Mouse (Mus musculus): ENCODE measurements around the gene Aqp9.
"Not testable (repeated sequence)": the region's sequence is repeated elsewhere in the genome, so short reads cannot be mapped to it uniquely, and the experiment has no call there.

The Aqp9 gene

DNA sequence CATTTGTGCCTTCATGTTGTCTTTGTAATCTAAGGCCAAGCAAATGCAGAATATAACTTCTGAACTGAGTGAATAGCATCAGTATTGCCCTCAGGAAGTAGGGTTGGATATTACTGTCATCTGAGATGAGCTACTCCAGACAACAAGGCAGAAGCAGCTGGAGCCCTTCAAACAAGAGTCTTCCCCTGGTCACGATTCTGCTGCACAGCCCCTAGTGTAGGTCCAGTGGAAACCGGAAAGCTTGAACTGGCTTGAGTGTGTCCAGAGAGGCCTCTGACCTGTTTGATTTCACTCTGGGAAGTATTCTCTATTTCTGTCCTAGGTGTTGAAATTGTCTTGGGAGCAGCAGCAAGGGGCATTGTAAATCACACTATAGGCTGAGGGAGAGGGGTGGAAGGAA lies 29.5 kb downstream of the Aqp9 start:
- DNase-seq (ENCODE audit: low spot score) = no peak

GRCm38 (mm10) chr9:71137267-71137945 lies 31.1 kb downstream of the Aqp9 start:
- no peak for DNase-seq (ENCODE audit: low spot score)

DNA sequence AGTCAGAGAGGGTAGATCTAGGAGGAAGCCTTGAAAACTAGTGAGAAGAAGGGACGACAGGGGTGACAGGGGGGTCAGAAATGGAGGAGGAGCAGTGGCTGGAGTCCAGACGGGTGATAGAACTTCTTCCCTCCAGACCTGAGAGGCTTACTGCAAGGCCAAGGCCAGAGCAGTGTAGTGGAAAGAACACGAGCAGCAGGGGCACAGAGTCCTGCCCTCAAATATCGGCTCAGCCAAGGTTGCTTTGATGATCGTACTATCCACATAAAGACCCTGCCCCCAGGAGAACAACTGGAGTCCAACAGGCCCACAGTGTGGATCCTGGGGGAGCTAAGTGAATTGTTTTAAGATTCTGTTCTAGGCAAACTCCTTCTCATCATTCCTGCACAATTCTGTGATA lies 33.4 kb downstream of the Aqp9 start:
- no peak for DNase-seq (ENCODE audit: low spot score)

GRCm38 (mm10) chr9:71133190-71133589 lies 35.3 kb downstream of the Aqp9 start:
- DNase-seq (ENCODE audit: low spot score) = no peak

- DNase-seq (ENCODE audit: low spot score) = no peak
Measured at GRCm38 (mm10) chr9:71131822-71132221, 36.7 kb downstream of the Aqp9 start.

DNA sequence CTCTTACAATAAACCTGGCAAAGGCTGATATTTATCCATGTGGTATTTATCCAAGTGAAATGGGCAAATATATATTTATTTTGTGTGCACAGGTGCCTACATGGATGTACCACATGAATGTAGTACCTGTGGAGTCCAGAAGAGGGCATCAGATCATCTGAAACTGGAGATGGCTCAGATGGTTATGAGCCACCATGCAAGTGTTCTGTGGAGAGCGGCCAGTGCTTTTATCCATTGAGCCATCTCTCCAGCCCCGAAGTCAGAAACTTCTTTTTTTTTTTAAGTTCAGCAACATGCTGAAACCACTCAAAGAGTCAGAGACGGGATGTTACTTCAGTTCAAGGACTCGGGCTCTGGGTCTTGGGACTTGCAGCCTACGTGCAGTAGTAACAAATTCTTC lies 39.6 kb downstream of the Aqp9 start:
- DNase-seq (ENCODE audit: low spot score) = peak; percentile 86

DNA sequence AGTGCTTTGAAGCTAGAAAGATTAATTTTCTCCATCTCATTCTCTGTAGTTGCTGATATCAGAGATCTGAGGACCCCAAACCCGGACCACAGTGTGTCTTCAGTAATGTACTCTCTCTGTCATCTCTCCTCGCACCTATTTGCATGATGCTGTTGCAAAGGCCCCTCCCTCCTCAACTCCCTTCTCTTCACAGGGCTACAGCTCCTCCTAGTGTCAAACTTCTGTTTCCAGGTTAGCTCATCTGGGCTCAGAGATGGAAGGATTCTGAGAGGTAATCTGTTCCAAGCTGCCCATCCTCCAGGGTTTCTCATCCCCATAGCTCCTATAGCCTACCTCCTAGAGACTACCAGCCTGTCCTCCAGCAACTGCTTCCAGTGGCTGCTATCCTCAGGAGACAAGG lies 42.3 kb downstream of the Aqp9 start:
- DNase-seq (ENCODE audit: low spot score) = peak; percentile 38

DNA sequence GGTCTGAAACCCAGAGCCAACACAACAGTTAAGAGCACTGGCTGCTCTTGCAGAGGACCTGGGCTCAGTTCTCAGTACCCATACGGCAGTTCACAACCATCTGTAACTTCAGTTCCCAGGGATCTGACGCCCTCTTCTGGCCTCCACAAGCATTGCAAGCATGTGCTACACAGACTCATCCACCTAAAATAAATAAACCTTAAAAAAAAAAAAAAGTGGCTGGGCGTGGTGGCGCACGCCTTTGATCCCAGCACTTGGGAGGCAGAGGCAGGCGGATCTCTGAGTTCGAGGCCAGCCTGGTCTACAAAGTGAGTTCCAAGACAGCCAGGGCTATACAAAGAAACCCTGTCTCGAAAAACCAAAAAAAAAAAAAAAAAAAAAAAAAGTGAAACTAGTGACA lies 45.4 kb downstream of the Aqp9 start:
- DNase-seq (ENCODE audit: low spot score) = not testable (repeated sequence)

DNA sequence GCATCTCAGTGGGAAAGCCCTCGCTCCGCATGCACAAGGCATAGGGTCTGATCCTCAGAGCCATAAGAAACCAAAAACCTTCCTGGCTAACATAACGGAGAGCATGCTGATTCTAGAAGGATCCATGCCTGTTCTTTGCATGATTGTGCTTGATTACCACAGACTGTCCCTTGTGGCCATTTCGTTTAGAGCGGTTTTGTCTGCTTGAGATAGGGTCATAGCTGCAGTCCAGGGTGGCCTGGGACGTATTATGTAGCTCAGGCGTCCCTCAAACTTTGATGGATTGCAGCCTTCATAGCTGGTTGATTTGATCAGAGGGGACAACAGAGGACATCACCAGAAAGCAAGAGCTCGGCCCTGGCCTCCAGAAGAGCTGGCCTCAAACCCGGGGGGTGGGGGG lies 47.6 kb downstream of the Aqp9 start:
- no peak for DNase-seq (ENCODE audit: low spot score)

GRCm38 (mm10) chr9:71113166-71113565 lies 55.3 kb downstream of the Aqp9 start:
- no peak for DNase-seq (ENCODE audit: low spot score)

DNA sequence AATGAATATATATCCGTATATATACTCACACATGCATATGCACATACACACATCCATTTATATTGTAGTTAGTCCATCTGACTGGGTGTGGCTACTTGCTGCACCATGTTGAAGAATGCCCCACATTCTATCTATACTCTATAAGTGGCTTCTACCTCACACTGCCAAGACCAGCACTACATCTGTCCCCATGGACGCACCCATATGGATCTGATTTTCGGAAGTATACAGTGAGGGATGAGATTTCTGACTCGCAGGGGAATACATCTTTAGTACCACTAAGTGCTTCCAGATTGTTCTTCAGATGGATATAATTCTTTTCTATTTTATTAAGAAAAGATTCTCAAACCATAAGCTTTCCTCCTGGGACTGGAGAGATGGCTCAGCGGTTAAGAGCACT lies 65.0 kb downstream of the Aqp9 start:
- no peak for DNase-seq (ENCODE audit: low spot score)

DNA sequence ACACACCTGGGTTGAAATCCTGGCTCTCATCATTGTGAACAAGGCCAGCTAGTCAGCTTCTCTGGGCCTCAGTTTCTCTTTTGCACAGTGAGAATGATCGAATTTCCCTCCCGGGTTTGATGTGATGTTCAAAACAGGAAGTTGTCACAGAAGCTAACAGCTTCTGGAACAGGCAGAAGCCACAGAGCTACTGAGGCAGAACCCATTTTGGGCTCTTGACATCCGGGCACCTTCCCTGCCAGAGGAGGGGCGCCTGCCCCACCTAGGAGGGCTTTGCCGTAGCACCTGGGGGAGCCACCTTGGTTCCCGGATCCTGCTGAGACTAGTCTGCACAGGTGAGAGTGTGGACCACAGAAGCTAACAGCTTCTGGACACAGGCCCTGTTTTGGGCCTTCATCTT lies 74.4 kb downstream of the Aqp9 start:
- no peak for DNase-seq (ENCODE audit: low spot score)

GRCm38 (mm10) chr9:71092038-71092437 lies 76.4 kb downstream of the Aqp9 start:
- peak; percentile 32 for DNase-seq (ENCODE audit: low spot score)

GRCm38 (mm10) chr9:71079201-71079600 lies 89.3 kb downstream of the Aqp9 start:
- no peak for DNase-seq (ENCODE audit: low spot score)

GRCm38 (mm10) chr9:71077251-71077825 lies 91.1 kb downstream of the Aqp9 start:
- DNase-seq (ENCODE audit: low spot score) = no peak

- DNase-seq (ENCODE audit: low spot score) = peak; percentile 18
Measured at GRCm38 (mm10) chr9:71076201-71076648, 92.3 kb downstream of the Aqp9 start.

GRCm38 (mm10) chr9:71073831-71074230 lies 94.7 kb downstream of the Aqp9 start:
- DNase-seq (ENCODE audit: low spot score) = peak; percentile 44

GRCm38 (mm10) chr9:71073076-71073475 lies 95.4 kb downstream of the Aqp9 start:
- no peak for DNase-seq (ENCODE audit: low spot score)

DNA sequence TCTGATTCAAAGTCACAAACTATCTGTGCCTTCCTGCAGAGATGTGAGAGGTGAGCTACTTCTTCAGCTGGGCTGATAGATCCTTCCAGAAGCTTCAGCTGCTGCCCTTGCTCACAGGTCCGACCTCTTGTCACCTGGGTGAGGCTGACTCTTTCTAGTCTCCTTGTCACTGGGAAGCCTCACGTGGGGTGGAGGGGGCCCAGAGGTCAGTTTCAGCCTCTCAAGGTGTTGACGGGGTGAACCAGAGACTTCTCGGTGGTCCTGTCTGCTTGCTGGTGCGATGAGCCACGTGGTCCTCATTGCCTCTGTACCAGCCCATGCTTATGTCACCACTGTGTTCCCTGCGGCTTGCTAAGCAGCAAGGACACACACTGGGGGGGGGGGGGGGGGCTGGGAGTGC lies 96.0 kb downstream of the Aqp9 start:
- no peak for DNase-seq (ENCODE audit: low spot score)

GRCm38 (mm10) chr9:71071581-71072330 lies 96.7 kb downstream of the Aqp9 start:
- DNase-seq (ENCODE audit: low spot score) = no peak

DNA sequence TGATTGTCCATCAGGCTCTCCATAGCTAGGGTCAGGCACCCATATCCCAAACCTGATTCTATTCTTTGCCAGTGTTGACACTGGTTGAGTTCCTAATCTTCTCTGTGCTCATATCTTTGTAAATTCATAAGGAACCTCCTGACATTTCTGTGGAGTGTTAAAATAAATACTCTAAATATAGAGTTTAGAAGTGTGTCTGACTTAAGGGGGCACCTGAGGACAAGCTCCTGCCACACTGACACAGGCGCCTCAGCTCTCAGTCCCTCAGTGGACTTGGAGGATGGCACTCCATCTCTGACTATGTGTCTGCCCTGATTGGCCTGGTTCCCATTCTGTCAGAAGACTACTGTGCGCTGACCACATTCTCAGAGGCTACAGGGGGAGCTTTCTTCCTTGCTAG lies 97.9 kb downstream of the Aqp9 start:
- no peak for DNase-seq (ENCODE audit: low spot score)

- no peak for DNase-seq (ENCODE audit: low spot score)
Measured at GRCm38 (mm10) chr9:71068866-71069390, 99.6 kb downstream of the Aqp9 start.

GRCm38 (mm10) chr9:71067156-71067555 lies 101.3 kb downstream of the Aqp9 start:
- no peak for DNase-seq (ENCODE audit: low spot score)
